ENCODE assay signal across 13 mouse cellular contexts in the genomic region with DNA sequence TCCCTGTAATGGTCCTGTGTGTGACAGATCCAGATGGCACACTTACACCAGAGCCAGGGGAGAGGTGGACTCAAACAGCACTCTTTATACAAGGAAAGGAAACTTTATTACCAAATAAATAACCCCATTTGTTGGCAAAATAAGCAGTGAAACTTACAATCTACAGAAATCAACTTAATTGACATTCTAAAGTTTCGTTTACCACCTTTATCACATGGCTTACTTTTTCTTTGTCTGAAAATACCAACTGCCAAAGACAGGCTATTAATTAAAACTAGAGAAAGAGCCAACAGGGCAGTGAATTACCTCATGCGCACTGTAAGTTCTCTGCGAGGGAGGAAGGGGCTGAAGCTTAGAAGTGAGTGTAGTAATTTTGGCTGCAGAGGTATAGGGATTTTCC.
DNase-seq lines count a peak whose midpoint lies in the region; ATAC-seq and TF ChIP-seq lines count a peak whose summit lies in the region.
"Had no signal": no experiment of that assay in that cellular context is flagged by ENCODE, and none has a peak within 500 bp of the region (broad histone marks: within the 10 kb centered on the region; RNA-seq: fewer than 3 reads in every experiment).

No protein-coding gene starts in this region.

- no peaks in the 10 kb centered on the region for H3K36me3 ChIP-seq in heart, postnatal 0 days (replicated peaks; ENCODE audit: control insufficient read depth, insufficient read depth, low read length)
- no peaks in the 10 kb centered on the region for H3K36me3 ChIP-seq in forebrain, embryonic 13.5 days (ENCODE audit: poor library complexity, severe bottlenecking)
- H3K36me3 ChIP-seq in limb, embryonic 13.5 days = no peaks in the 10 kb centered on the region

- no peak for DNase-seq in heart, postnatal 0 days (ENCODE audit: low spot score)
- DNase-seq in heart, postnatal 25 days (ENCODE audit: low spot score) = no peak
- no peak for DNase-seq in spleen, postnatal 14 days (ENCODE audit: low spot score in 2 of 2)
- no peak for DNase-seq in adrenal gland, postnatal 10 days
- no peak for DNase-seq in layer of hippocampus, adult 11-12 months (ENCODE audit: low spot score)
- DNase-seq: layer of hippocampus, adult 9-11 months; right cerebral cortex, postnatal 14 days; thymus, adult 18-20 months had no signal

- H3K4me1 ChIP-seq in heart, postnatal 0 days (ENCODE audit: control insufficient read depth, insufficient read depth) = peaks cover 52% of the 10 kb centered on the region
- H3K4me1 ChIP-seq in cortical plate, adult 2 months (ENCODE audit: control insufficient read depth, insufficient read depth, low read length) = peaks cover 21% of the 10 kb centered on the region
- peaks cover 91% of the 10 kb centered on the region for H3K4me1 ChIP-seq in forebrain, embryonic 13.5 days
- peaks cover 94% of the 10 kb centered on the region for H3K4me1 ChIP-seq in limb, embryonic 13.5 days

- no peak for TF ChIP-seq EP300 in heart, postnatal 0 days (IDR thresholded peaks at IDR 0.05; ENCODE audit: low read depth)

- H3K4me2 ChIP-seq in heart, postnatal 0 days (ENCODE audit: low read depth, low read length) = no peak overlapping the region
- H3K4me2 ChIP-seq in forebrain, embryonic 13.5 days = no peak overlapping the region
- H3K4me2 ChIP-seq in limb, embryonic 13.5 days (replicated peaks) = peak overlapping the region; percentile 67

- no peaks in the 10 kb centered on the region for H3K9me3 ChIP-seq in heart, postnatal 0 days (replicated peaks; ENCODE audit: control insufficient read depth, low read length)
- H3K9me3 ChIP-seq in forebrain, embryonic 13.5 days (replicated peaks) = no peaks in the 10 kb centered on the region
- no peaks in the 10 kb centered on the region for H3K9me3 ChIP-seq in limb, embryonic 13.5 days

- H3K4me3 ChIP-seq in heart, postnatal 0 days (ENCODE audit: low read depth, low read length) = no peak overlapping the region
- no peak overlapping the region for H3K4me3 ChIP-seq in cortical plate, adult 2 months (ENCODE audit: insufficient read depth, low read length)
- H3K4me3 ChIP-seq in forebrain, embryonic 13.5 days = no peak overlapping the region
- 0 out of 2 replicates have a peak overlapping the region, but pooled peaks have one; percentile 2 for H3K4me3 ChIP-seq in limb, embryonic 13.5 days

- ATAC-seq in heart, postnatal 0 days (ENCODE audit: insufficient read depth, low read depth) = no peak
- no peak for ATAC-seq in forebrain, embryonic 13.5 days
- no peak for ATAC-seq in limb, embryonic 13.5 days (ENCODE audit: low FRiP score, low read depth)

- no peak for TF ChIP-seq POLR2A in cortical plate, adult 2 months (IDR thresholded peaks at IDR 0.05; ENCODE audit: extremely low read depth, insufficient read depth, low read length)

- no peak overlapping the region for H3K9ac ChIP-seq in heart, postnatal 0 days (replicated peaks; ENCODE audit: low read depth, low read length)
- H3K9ac ChIP-seq in forebrain, embryonic 13.5 days = no peak overlapping the region
- H3K9ac ChIP-seq in limb, embryonic 13.5 days = 0 out of 2 replicates have a peak overlapping the region, but pooled peaks have one; percentile 57
- H3K9ac ChIP-seq: liver, embryonic 14.5 days had no signal

- TF ChIP-seq CTCF in heart, postnatal 0 days (IDR thresholded peaks at IDR 0.05; ENCODE audit: low read depth) = no peak
- TF ChIP-seq CTCF in cortical plate, adult 2 months (IDR thresholded peaks at IDR 0.05; ENCODE audit: extremely low read depth, insufficient read depth, low read length) = no peak

- H3K27ac ChIP-seq in heart, postnatal 0 days (ENCODE audit: low read depth) = peak overlapping the region; percentile 84
- peak overlapping the region; percentile 51 for H3K27ac ChIP-seq in cortical plate, adult 2 months (ENCODE audit: insufficient read depth, low read length)
- H3K27ac ChIP-seq in forebrain, embryonic 13.5 days = peak overlapping the region; percentile 87
- H3K27ac ChIP-seq in limb, embryonic 13.5 days = peak overlapping the region; percentile 97
- H3K27ac ChIP-seq: liver, embryonic 14.5 days had no signal

- WGBS in heart, postnatal 0 days = 63% methylated on average over 3 of the region's 3 CpGs
- WGBS in forebrain, embryonic 13.5 days = 30% methylated on average over 3 of the region's 3 CpGs
- 18% methylated on average over 3 of the region's 3 CpGs for WGBS in limb, embryonic 13.5 days

- no peaks in the 10 kb centered on the region for H3K27me3 ChIP-seq in heart, postnatal 0 days (ENCODE audit: control insufficient read depth, insufficient read depth, low read length)
- H3K27me3 ChIP-seq in forebrain, embryonic 13.5 days = no peaks in the 10 kb centered on the region
- no peaks in the 10 kb centered on the region for H3K27me3 ChIP-seq in limb, embryonic 13.5 days
- H3K27me3 ChIP-seq: CH12.LX had no signal

- intact Hi-C loops in heart, postnatal 25 days (cut with DNase I) = no loop called here
